Mouse (Mus musculus) 3T3-L1 (cell line): ENCODE measurements at regions not wholly inside any gene's neighbourhood (a gene's known extent, or its start where the extent isn't known, plus 50 kb on each side); places are given as distances from the start of the nearest gene placed in this dataset.
A peak's percentile ranks its signal among the peaks of the same experiment; 100 is the strongest.

Source experiments
- DNase-seq: peaks from one replicate; pipeline ENCODE4 v3.0.0-alpha.2; 2015; ENCODE audit warnings: low read depth, low spot score

DNA sequence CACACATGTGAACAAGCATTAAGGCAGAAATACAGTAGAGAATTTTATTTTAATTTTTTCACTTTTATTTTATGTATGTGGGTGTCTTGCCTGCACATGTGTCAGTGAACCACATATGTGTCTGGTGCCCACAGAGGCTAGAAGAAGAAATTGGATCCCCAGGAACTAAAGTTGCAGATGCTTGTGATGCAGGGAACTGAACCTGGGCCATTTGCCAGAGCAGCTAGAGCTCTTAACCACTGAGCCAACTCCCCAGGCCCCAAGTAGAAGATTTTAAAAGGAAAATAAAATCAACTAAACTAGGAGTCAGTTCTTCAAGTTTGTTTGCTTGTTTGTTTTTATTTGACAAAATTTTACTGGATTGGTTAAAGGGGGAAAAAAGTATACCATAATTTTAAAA is 185.5 kb upstream of the Kdm8 start:
- DNase-seq = no peak

DNA sequence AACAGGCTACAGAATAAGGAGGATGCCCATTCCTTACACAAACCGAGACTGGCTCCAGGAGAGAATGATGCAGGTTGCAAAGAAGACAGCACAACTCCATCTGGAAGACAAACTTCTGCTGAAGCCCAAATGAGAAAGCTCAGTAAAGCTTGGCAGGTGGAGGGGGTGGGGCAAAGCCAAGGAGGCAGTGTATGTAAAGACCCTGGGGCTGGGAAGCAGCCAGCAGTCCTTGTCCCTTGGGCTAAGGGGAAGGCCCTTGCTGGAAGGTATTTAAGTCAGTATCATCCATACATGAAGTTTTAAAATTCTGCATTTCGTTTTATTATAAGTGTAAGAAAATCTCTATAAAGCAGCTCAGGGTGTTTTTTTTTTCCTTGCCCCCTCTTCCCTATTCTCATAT is 182.3 kb upstream of the Kdm8 start:
- DNase-seq = no peak

DNA sequence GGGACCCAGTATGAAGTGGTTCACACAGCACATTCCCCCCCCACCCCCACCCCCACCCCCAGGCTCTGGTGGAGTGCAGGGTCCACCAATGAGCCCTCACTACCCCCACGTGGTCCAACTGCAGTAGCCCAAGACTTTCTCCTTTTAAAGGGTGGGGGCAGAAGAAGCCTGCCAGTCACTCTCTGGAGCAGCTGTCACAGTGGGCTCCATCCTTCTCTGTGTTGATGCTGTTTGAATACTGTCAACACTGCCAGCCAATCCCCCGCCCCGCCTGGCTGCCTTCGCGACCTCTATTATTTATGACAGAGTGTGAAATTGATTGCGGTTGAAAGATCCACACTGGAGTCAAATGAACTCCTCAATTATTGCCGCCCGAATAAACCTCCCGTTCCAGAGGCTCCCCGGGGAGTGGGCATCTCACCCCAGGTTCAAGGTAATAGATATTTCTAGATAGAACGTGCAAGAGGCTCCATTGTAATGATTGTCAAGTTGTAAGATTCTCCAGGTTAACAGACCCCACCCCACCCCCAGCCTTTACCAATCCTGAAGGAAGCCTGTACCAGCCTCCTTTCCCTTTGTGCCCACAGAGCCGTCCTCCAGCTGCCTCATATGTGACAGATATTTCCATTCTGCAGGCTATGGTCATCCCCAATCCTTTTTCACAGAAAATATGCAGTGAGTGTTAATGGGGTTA is 181.7 kb upstream of the Kdm8 start:
- no peak for DNase-seq

DNA sequence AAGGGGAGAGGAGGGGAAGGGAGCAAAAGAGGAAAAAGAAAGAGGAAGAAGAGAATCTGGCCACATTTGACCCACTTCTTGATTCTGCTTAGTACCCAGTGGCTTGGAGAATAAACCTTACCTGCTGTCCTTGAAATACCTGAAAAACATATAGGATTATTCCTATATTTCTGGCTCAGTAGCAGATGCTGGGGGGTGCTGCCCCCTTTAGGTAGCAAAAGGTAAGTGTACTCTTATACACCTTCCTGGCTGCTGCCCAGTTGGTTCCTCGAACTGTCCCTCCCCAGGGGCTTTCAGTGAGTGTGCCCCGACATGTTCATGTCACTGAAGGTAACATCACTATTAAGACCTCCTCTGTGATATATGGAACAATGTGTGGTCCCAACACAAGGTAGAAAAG is 180.7 kb upstream of the Kdm8 start:
- DNase-seq = no peak

DNA sequence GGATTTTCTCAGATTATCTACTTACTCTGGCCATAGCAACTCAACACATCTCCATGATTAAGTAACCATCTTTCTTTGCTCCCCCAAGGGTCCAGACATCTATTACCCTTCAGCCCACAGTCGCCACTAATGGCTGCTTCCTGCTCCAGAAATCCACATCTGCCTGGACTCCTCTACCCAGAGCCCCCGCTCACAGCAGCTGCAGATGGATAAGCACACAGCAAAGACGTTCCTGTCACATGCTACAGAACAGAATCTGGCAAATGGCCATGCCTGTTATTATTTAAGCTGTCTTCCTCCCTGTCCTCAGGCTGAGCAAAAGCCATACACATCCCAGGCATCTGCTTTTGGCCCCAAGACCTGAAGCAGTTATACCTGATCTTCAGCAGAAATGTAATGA is 173.8 kb upstream of the Kdm8 start:
- DNase-seq = no peak

DNA sequence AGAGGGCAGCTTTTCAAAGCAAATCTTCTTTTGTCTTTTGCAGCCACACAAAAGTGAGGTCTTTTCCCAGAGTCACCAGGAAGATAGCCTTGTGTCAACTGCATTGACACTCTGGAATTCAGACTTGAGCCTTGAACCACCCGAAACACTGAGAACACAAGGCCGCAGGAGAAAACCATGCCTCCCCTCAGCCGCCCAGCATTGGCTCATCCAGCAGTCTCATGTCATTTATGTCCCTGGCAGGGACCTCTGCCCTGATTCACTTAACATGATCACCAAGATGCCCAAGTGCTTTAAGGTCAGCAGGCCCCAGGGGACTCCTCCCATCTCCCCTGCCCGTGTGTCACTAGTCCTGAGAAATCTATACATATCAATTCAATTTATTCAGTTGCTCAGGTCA is 173.1 kb upstream of the Kdm8 start:
- no peak for DNase-seq

DNA sequence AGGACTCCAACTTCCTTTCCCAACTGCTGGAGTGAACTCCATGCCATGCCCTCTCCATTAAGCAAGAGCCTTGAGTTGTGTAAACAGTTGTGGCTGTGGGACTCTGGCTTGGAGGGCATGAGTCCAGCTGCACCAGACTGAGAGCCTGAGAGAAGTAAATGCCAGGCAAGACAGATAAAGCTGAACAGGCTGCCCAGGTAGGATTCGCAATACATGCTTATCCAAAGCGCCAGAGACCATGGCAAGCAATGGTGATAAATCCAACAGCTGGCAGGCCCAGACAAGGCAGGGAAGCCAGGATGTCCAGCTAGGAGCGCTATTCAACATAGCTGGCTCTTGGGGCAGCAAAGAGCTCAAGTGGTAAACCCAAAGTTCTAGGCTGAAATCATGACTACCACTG is 163.1 kb upstream of the Kdm8 start:
- peak; percentile 1 for DNase-seq

DNA sequence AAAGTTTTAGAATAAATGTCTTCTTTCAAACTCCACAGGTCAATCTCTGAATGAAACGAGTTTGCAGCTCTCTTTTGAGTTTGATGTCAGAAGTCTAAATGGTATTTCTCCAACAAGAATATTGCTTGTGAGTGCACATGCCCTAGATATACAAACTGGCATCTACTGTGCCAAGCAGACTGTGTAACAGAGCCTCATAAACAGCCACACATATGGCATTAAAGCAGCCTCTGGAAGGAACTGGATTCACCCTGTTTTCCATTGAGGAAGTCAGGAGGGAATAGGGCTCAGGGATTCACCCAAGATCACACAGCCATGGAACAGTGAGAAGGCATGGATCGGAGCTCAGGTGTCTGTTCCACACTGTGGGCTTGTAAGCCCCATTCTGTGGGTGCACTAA is 149.2 kb upstream of the Kdm8 start:
- DNase-seq = no peak

DNA sequence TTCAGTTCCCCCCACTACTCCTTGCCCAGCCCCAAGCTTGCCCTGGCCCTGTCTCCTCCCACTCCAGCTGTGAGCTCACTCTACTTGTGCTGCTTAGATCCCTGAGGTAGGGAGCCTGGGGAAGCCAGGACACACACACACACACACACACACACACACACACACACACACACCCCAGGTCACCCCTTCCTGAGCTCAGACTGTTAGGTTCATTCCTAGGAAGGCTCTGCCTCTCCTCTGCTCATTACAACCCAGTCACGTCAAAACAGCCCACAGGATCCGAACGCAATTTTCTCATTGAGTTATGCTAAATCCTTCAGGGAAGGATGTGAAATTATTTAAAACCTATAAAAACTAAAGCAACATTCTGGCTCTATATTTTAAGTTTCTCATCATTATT is 136.0 kb upstream of the Kdm8 start:
- DNase-seq = no peak

DNA sequence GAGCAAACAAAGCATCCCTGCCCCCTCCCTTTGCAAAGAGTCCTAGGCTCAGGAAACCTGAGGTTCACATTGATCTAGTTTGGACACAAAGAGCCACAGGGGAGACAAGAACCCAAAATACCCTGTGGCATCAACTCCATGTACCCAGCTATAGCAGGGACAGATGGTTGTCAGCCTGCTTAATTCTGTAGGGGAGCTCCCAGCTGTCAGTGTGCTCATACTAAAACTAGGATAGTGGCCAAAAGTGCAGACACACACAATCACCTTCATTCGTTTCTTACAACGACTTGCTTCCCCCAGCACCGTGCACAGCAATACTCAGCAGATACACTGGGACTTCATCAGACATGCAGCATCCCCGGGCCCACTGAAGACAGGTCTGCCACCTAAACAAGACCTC is 133.5 kb upstream of the Kdm8 start:
- no peak for DNase-seq

DNA sequence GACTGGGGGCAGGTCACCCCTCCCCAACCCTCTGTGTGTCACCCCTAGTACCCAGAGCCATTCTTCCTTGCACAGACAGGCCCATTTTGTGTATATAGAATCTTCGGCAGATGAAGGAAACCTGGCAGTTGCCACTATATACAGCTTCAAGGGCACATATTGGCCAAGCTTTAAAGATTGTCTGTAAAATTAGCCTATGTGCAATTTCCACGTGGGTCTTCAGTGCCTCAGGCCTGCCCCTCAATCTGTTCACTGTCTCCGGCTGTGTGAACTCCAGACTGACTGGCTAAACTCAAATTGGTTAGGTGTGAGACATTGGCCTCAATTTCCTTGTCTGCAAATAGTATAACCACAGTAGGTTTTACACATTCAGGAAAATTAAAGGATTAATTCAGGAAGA is 130.9 kb upstream of the Kdm8 start:
- DNase-seq = no peak

DNA sequence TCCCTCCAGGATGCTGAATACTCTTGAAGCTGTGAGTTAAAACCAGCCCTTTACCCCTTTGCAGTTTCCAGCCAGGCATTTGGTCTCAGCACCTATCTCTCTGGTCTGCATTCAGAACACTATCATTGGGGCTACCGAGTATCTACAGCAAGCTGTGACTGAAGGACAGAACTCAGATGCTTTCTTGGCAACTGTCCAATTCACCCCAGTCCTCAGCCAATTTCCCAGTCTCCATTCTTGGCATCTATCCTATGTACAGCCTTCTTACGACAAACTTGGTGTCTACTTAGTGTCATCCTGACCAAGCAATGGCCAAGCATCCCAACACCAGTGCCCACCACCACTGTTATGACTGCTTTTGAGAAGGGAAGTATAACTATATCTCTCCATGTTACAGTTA is 109.7 kb upstream of the Kdm8 start:
- DNase-seq = no peak

DNA sequence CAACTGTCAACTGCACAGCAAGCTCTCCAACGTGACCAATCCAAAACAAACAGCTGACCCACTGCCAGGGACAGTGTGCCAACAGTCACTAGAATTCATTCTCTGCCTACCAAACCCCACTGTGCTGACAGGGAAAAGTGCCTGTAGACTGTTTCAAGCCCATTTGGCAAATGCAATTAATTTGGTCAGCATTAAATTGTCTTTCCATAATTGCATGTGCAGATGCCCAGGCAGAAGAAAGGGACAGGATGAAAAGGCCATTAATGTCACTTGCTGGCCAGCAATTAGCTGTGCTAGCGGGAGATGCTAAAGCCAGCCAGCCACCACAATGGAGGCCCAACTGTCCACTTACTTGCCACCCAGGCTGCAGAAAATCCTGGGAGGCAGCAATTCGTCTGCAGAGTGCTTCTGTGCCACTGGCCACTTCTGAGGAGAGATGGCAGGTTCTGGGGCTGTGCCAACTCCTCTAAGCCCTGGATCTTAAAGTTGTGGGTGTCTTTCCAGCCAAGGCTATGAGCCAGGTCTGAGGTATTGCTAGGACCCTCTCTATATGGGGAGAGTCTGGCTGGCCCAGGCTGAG is 108.8 kb upstream of the Kdm8 start:
- DNase-seq = no peak

DNA sequence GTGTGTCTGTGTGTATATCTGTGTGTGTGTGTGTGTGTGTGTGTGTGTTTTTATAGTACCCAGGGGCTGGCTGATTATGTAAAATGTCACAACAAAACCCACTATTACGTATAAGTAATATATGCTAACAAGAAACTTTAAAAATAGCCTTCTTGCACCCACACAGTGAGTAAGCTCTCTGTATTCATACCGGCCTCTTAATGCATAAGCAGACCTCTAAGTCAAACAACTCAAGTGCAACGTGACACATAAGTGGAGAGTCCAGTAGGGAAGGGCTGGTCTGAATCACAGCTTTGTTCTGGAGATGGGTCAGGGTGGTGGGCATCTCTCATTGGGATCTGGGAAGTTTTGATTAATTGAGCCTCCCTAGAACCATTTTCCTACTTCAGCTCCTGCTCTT is 107.7 kb upstream of the Kdm8 start:
- DNase-seq = no peak

DNA sequence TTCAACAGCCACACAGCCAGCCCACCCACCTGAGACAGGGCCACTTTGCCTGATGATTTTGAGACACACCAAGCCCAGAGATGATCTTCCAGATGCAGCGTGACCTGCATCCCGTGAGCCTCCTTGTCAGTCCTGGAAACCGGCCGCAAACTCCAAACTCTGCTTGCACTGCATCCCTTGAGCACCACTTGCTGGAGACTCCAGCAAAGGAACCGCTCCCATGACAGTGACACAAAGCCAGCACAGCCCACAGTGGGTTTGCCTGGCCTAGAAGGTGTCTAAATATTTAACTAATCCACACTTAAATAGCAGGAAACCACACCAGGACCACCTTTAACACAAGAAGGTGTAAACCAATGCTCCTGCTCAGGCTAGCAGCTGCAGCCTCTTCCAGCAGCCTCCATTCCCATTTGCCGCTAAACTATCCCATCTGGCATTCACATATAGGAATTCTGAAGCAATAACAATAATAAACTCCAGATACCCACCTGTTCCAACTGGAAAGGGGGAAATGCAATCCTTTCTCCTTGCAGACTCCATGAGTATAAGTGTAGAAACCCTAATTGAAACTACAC is 106.2 kb upstream of the Kdm8 start:
- DNase-seq = no peak

DNA sequence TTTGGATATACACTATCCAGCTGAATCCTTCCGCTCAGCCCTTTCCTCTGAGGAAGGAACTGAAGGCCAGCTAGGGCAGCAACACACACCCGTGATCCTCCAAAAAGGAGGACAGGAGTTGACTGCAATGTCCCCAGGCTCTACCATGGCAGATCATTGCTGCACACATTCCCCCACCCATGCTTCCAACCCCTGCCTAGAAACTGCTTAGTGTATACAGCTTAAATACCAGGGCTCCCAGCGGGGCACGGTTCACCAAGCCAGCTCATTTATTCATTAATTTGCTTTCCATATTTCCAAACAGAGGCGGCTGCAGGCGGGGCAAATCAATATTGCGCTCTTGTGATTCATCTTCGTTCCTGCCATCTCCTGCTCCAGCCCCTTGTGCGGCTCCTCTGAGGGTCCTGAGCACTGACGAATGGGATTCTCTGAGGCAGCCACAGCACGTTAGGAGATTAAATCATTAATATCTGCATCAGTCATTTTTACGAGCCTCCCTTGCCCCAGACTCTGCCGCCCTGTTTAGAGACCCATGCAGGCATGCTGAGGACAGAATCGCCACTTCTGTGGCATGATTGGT is 104.1 kb upstream of the Kdm8 start:
- DNase-seq = no peak

DNA sequence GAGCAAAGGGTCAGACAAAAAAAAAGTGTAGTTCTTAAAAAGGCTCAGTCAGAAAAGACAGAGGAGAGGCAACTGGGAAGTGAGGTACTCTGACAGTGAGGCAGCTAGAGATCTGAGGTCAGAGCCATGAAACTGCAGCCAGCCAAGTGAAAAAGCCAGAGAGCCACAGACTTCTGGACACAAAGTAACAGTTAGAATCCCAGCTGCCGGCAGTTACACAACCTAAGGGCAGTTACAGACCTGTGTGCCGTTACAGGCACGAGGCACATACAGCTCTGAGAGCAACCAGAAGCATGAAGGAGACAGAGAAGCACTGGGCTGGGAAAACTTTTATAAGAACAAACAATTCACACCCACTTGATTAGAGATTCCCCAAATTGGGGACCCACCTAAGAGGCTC is 94.9 kb upstream of the Kdm8 start:
- DNase-seq = no peak

DNA sequence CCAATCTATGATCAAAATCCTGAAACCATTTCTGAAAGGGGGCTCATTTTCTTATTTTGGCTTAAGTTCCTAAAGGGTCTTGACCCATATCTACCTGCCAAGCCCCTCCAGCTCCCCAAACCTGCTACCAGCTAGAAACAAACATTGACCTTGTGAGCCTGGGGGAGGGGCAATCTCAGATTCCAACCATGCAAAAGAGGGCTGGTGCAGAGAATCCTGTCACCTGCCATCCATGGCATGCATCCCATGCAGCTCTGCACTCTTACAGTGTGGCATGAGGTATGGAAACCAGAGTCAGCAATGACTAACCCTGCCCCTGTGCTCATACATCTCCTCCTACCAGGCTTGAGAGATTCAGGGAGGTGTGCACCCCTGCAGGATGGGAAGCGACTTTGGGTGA is 90.3 kb upstream of the Kdm8 start:
- no peak for DNase-seq

DNA sequence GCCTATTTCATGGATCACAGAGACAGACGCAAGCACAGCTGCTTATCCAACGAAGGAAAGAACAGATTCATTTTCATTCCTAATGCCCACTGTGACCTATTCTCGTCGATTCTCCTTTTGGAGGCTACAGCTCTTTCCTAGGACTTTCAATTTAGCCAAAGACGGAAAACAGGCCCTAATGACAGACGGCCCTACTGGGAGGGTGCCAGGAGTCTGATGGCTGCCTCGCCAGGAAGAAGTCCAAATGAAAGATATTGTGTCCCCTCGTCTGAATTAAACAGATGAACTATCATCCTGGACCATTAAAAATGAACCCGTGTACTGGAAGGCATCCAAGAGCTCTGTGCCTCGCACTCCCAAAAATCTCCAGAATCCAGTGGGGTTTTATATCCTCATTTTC is 89.5 kb upstream of the Kdm8 start:
- no peak for DNase-seq

DNA sequence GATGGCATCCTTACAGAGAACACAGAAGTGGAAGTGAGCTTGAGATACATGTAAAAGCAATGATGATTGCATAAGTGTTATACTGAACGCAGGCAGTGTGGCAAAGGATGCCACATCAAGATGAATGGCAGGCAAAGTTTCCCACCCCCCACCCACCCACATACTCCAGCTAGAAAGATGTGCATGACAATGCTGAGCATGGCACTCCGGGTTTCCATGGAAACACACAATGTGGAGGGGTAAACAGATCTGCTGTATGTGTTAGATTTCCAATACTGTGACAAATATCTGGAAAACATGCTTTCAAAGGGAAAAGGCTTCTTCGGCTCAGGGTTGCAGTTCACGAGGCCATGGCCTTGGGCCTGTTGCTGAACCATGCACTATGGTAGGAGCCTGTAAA is 86.5 kb upstream of the Kdm8 start:
- no peak for DNase-seq

DNA sequence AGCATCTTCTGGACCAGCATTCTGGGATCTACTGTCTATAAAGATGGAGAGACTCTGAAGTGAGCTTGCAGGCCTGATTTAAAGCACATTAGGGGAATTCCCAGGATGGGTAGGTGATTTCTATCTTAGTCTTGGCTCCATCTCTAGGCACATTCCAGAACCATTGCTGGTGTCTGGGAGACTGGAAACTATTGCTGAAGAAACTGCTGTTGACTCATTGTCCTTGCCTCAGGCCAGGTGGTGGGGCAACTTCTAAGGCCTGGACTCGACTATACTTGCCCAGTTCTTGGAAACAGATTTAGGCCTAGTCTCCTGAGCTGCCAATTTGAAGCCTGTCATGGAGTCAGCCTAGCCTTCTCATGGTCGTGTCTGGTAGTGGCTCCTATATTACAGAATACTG is 61.5 kb upstream of the Kdm8 start:
- DNase-seq = peak; percentile 81

DNA sequence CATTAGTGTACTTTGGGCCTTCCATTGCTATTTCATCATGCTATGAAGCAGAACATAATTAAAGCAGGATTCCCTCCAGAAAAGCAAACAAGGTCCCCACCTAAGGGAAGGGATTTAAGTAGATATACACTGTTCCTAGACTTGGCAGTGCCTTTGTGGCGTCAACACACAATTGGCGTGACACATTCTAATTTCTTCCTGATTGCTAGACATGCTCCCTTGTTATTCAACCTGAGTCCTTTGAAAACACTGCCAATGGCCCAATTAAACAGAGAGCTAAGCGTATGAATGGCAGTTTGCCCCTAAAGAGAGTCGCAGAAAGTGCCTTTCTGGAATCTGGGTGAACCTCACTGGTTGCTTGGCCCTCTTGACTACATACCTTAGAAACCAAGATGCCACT is 60.3 kb upstream of the Kdm8 start:
- no peak for DNase-seq

DNA sequence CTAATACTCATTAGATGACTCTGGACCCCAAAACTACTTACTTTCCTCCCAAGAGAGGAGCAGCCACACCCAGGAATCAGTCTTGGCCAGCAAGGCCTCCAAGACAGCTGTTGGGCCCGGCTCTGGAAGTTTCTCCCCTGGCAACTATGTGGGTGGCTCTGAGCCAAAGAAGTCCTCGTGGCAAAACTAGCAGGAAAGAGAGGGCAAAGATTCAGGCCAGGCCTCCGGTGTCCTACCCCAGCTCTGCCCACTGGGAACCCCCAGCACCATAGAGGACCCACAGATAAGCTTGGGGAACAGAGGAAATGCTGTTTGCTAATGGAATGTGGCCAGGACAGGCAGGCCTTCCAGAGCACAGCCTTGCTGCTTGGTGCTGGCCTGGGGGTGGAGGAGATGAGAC is 51.9 kb upstream of the Kdm8 start:
- DNase-seq = peak; percentile 4
